Mouse (Mus musculus) thymus, postnatal 14 days (tissue): ENCODE measurements around the gene Fstl1.

Source experiments
- DNase-seq: peaks from one replicate; pipeline ENCODE4 v3.0.0; 2021

Gene Fstl1

GRCm38 (mm10) chr16:37869470-37870231 is 93.0 kb downstream of the Fstl1 start:
- no peak for DNase-seq

GRCm38 (mm10) chr16:37871112-37871715 is 94.5 kb downstream of the Fstl1 start:
- no peak for DNase-seq

DNA sequence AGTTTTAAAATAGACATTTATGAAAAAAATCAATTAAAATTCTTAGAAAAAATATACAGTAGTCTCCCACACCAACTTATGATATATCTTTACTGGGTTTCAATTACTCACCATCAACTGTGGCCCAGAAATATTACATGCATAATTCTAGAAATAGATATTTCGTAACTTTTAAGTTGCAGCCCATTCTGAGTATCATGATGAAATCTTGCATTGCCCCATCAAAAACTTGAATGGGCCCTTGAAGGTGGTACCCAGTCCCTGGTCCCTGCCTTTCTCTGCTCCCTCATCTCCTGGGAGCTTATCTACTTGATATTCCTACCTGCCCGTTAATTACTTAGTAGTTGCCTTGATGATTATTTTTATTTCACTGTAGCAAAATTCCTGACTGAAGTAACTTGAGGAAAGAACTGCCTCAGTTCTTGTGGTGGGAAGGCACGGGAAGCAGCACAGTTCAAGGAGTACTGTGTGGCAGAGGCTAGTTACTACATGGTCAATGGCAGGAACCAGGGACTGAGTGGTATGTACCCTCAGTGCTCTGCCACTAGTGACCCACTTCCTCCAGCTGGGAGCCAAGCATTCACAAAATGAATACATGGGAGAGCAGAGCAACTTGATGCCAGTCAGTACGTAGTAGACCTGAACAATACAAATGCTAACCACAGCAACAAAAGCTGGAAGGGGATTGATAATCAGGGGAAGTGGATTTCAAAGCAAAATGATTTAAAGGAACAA is 98.0 kb downstream of the Fstl1 start:
- DNase-seq, result no peak

DNA sequence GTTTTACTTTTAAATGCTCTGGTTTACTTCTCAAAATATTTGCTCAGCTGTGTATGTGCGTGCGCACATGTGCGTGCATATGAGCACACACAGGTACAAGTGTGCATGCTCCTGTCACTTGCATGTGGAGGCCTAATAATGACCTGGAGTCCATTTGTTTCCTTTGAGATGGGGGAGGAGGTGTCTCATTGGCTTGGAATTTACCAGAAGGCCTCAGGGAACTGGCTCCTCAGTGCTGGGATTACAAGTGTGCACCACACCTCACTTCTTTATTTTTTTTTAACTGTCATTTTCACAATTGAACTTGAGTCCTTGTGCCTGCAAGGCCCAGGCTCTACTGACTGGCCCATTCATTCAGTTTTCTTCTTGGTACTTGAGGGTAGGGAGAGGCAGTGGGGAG is 100.7 kb downstream of the Fstl1 start:
- DNase-seq, result no peak

- DNase-seq, result no peak
Measured at GRCm38 (mm10) chr16:37878951-37879505, 102.4 kb downstream of the Fstl1 start.

GRCm38 (mm10) chr16:37879750-37880419 is 103.2 kb downstream of the Fstl1 start:
- no peak for DNase-seq

DNA sequence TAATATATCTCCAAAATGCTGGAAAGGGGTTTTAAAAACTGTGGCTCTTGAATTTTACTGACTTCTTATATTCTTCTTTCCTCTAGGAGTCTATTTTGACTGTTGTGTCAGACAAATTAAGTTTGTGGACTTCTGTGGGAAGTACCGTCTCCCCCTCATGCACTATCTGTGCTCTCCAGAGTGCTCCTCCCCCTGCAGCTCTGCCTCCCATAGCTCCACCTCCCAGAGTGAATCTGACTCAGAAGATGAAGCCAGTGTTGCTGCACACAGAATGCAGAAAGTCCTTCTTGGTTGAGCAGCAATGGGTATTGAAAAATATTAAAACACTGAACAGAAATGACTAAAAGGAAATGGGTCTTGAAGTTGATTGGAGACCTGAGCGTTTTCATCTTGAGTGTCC is 104.5 kb downstream of the Fstl1 start:
- DNase-seq, result no peak
